Mouse (Mus musculus) neural tube, embryonic 15.5 days (tissue): ENCODE measurements around the gene Sirt2. TPM values are rescaled to one million over a fixed set of nuclear protein-coding genes. Genes with fewer than 3 reads are reported as not detected.

ENCODE experiments used
- ATAC-seq: fragments of 200-750 bp; cut with Nextera tagmentation; 2 replicates; pipeline ENCODE4 v1.8.0; 2017; ENCODE audit warnings: mild to moderate bottlenecking, moderate TSS enrichment, moderate library complexity; ENCODE audit not compliant: low FRiP score
- H3K27ac ChIP-seq: fragments of 300-500 bp; sonication (generic); replicated peaks from 2 replicates; pipeline ENCODE4 v1.5.1; 2015; ENCODE audit warnings: mild to moderate bottlenecking, inconsistent platforms
- H3K27me3 ChIP-seq: fragments of 300-500 bp; sonication (generic); replicated peaks from 2 replicates; pipeline ENCODE4 v1.6.1; 2015; ENCODE audit warnings: inconsistent platforms
- H3K36me3 ChIP-seq: fragments of 300-500 bp; sonication (generic); 2 replicates; pipeline ENCODE4 v1.6.1; 2015; ENCODE audit warnings: inconsistent platforms
- H3K4me1 ChIP-seq: fragments of 300-500 bp; sonication (generic); 2 replicates; pipeline ENCODE4 v1.6.1; 2015; ENCODE audit warnings: inconsistent platforms
- H3K4me2 ChIP-seq: fragments of 300-500 bp; sonication (generic); 2 replicates; pipeline ENCODE4 v1.6.1; 2015; ENCODE audit warnings: inconsistent platforms, mild to moderate bottlenecking, moderate library complexity
- H3K4me3 ChIP-seq: fragments of 300-500 bp; sonication (generic); replicated peaks from 2 replicates; pipeline ENCODE4 v1.5.1; 2015; ENCODE audit warnings: mild to moderate bottlenecking, inconsistent platforms
- H3K9ac ChIP-seq: fragments of 300-500 bp; sonication (generic); replicated peaks from 2 replicates; pipeline ENCODE4 v1.6.1; 2015; ENCODE audit warnings: mild to moderate bottlenecking, inconsistent platforms
- H3K9me3 ChIP-seq: fragments of 300-500 bp; sonication (generic); replicated peaks from 2 replicates; pipeline ENCODE4 v1.6.1; 2016; ENCODE audit warnings: inconsistent platforms
- WGBS: fragments of 180-500 bp; shearing (Covaris S2); methylation state at CpG from one replicate; pipeline ENCODE4 v1.1.7; 2015; ENCODE audit warnings: mixed read lengths; 5-methylcytosine and 5-hydroxymethylcytosine counted together
- polyA plus RNA-seq: library from polyadenylated mRNA; unstranded; fragments of >200 nt; fragmentation: Nextera tagmentation; extraction: Ambion mirVana; gene quantifications from 2 replicates; pipeline ENCODE4 v1.2.1, GENCODE M21; 2015

Gene Sirt2
- polyA plus RNA-seq, 1 experiment from 2014 or later = 114 TPM

DNA sequence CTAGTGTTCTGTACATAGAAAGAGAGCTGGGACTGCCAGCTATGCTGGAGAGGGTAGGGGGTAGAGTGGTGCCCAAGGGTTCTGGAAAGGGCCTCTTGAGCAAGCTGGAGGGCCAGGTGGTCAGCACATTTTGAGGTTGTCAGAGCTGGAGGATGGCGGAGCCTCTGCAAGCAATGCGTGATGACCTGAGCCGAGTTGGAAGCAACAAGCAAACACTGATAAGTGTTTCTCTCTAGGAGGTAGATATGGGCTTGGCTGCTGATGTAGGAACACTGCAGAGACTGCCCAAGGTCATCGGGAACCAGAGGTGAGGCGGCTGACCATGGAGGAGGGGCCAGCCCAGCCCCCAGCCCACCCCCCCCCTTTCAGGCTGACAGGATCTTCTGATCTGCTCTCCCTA is 64.4 kb downstream of the Sirt2 start:
- Histone ChIP-seq H3K4me3 (no peak overlapping the region), H3K9me3 (no peaks in the 10 kb centered on the region)
- ATAC-seq = no peak

DNA sequence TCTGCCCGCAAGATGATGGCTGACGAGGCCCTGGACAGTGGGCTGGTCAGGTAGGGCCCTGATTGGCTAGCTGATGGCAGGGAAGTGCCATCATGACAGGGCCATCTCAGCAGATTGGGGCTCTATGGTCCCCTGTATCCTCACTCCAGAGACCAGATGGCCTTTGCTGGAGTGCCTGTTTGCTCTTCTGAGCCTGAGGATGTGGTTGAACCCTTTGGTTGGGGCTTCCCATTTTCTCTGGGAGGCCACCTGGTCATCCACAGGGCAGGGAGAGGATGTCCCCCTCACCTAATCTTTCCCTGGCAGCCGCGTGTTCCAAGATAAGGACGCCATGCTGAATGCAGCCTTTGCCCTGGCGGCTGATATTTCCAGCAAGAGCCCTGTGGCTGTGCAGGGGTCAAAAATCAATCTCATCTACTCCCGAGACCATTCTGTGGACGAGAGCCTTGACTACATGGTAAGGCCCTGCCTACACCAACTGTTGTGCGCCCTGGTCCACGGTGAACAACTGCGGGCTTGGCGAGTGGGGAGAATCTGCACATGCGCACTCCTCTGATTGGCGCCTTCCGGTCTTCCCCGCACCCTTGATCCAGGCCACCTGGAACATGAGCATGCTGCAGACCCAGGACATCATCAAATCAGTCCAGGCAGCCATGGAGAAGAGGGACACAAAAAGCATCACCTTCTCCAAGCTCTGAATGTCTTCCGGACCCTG is 65.0 kb downstream of the Sirt2 start:
- Histone ChIP-seq H3K9ac (no peak overlapping the region), H3K36me3 (peaks cover 25% of the 10 kb centered on the region), H3K4me1 (no peaks in the 10 kb centered on the region), H3K27me3 (no peaks in the 10 kb centered on the region), H3K4me3 (no peak overlapping the region), H3K27ac (no peak overlapping the region), H3K9me3 (no peaks in the 10 kb centered on the region), H3K4me2 (no peak overlapping the region)
- no peak for ATAC-seq
- WGBS = 93% methylated on average over 17 of the region's 17 CpGs

More for the DNA sequence above, 64.4 kb downstream of the Sirt2 start:
- Histone ChIP-seq H3K27ac (no peak overlapping the region), H3K36me3 (peaks cover 25% of the 10 kb centered on the region), H3K9ac (no peak overlapping the region), H3K4me2 (no peak overlapping the region), H3K4me1 (peaks cover 5% of the 10 kb centered on the region), H3K27me3 (no peaks in the 10 kb centered on the region)
- 95% methylated on average over 5 of the region's 5 CpGs for WGBS

DNA sequence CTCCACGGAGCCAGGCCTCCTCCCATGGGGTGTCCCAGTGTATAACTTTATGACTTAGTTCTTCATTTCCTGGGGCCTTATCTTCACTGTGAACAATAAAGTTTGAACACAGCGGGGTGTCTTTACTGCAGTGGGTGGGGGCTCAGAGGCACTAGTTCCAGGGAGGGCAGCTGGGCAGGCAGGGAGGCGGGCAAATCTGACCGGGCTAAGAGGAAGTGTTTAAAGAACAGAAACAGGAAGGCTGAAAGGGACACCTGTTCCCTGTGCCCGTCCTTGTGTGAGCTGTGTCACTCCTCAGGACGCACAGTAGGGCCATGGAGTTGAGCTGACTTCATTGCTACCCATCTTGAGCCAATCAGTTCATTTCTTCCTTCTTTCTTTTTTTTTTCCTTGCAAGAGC is 65.6 kb downstream of the Sirt2 start:
- H3K4me2 ChIP-seq = no peak overlapping the region
- H3K4me1 ChIP-seq = no peaks in the 10 kb centered on the region
- H3K27me3 ChIP-seq = no peaks in the 10 kb centered on the region
- no peak overlapping the region for H3K4me3 ChIP-seq
- no peak for ATAC-seq
- WGBS = 45% methylated on average over 6 of the region's 6 CpGs
- H3K36me3 ChIP-seq = peaks cover 25% of the 10 kb centered on the region
- no peak overlapping the region for H3K27ac ChIP-seq
- H3K9ac ChIP-seq = no peak overlapping the region
- H3K9me3 ChIP-seq = no peaks in the 10 kb centered on the region

DNA sequence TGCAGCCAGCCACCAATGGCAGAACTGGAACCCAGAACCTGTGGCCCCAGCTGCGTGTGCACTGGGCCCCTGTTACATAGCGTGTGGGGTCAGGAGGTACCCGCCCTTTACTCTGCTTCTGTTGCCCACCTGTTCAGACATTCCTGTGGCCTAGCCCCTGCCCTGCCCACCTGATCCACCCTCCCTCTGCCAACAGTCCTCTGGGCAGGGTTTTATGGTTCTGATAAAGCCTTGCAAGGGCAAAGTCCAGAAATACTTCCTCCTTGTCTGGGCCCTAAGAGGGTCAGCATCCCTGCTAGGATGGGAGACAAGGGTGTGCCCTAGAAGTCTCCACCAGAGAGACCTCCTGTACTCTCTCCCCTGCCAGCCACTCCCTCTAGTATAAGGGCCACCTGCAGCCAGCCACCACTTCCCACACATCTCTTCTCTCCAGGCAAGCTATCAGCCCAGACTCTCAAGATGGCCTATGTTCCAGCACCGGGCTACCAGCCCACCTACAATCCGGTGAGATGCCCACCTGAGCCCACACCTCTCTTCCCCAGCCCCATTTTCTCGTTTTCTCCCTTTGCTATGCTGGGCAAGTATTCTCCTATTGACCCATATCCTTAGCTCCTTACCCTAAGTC is 67.3 kb downstream of the Sirt2 start, which contains the start of gene Lgals4:
Gene Lgals4 (plus strand): TSS at position 132 of the 625 bp plus-strand sequence.
- H3K9ac ChIP-seq = no peak within 1 kb of the TSS
- no peak within 1 kb of the TSS for H3K27ac ChIP-seq
- 85% methylated on average over 6 of the region's 6 CpGs for WGBS
- no peak within 1 kb of the TSS for H3K4me3 ChIP-seq
- no peaks in the 10 kb centered on the region for H3K9me3 ChIP-seq
- H3K4me2 ChIP-seq = no peak within 1 kb of the TSS
- ATAC-seq = no peak
- H3K27me3 ChIP-seq = no peaks in the 10 kb centered on the region
- H3K4me1 ChIP-seq = no peaks in the 10 kb centered on the region
- peaks cover 25% of the 10 kb centered on the region for H3K36me3 ChIP-seq

DNA sequence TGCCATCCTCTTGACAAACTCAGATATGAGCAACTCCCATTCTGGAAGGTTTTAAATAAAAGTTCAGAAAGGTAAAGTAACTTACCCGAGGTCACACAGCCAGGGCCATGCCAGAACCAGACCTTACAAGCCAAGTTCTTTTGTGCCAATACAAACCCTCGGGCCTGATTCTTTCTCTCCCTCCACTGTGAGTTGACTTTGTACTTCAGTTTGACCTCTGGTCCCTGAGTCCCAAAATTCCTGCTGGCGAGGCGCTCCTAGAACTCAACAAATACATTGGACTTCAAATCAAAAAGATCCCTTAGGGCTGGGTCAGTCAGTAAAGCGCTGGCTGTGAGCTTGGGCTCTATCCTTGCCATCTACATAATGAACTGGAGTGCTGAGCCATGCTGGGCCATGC is 70.4 kb downstream of the Sirt2 start:
- no peak overlapping the region for H3K4me2 ChIP-seq
- peaks cover 2% of the 10 kb centered on the region; the same call in 1 of the 2 replicates for H3K36me3 ChIP-seq
- H3K4me3 ChIP-seq = no peak overlapping the region
- no peak overlapping the region for H3K9ac ChIP-seq
- ATAC-seq = no peak
- H3K9me3 ChIP-seq = no peaks in the 10 kb centered on the region
- 81% methylated on average over 5 of the region's 5 CpGs for WGBS
- no peaks in the 10 kb centered on the region for H3K27me3 ChIP-seq
- H3K27ac ChIP-seq = no peak overlapping the region
- H3K4me1 ChIP-seq = no peaks in the 10 kb centered on the region

Other genes with a start within 250 kb of the Sirt2 start
- not detected in 2 replicates for gene Ifnl3, start 243.9 kb upstream of the Sirt2 start, polyA plus RNA-seq
- gene Sycn, start 225.8 kb upstream of the Sirt2 start, polyA plus RNA-seq = 1.3 TPM in 1 of 2 replicates, not detected in the other
- 0.31 and 0.36 TPM in 2 replicates for gene Nccrp1, start 219.5 kb upstream of the Sirt2 start, polyA plus RNA-seq
- 20.3 and 22.8 TPM in 2 replicates for gene Samd4b, start 168.6 kb upstream of the Sirt2 start, polyA plus RNA-seq
- 16.0 and 23.1 TPM in 2 replicates for gene Pak4, start 168.6 kb upstream of the Sirt2 start, polyA plus RNA-seq
- gene Acp7, start 135.4 kb upstream of the Sirt2 start, polyA plus RNA-seq = 0.09 and 0.10 TPM in 2 replicates
- gene Fbxo27, start 73.9 kb upstream of the Sirt2 start, polyA plus RNA-seq = 10.2 and 10.5 TPM in 2 replicates
- 5.4 and 6.3 TPM in 2 replicates for gene Fbxo17, start 49.9 kb upstream of the Sirt2 start, polyA plus RNA-seq
- gene Mrps12, start 24.9 kb upstream of the Sirt2 start, polyA plus RNA-seq = 116 and 124 TPM in 2 replicates
- 19.7 and 23.3 TPM in 2 replicates for gene Sars2, start 24.7 kb upstream of the Sirt2 start, polyA plus RNA-seq
- gene Ccer2, start 10.6 kb upstream of the Sirt2 start, polyA plus RNA-seq = 0.78 and 0.88 TPM in 2 replicates
- gene Nfkbib, start 777 bp downstream of the Sirt2 start, polyA plus RNA-seq = 75.9 and 77.6 TPM in 2 replicates
- gene Rinl, start 22.2 kb downstream of the Sirt2 start, polyA plus RNA-seq = 2.9 and 7.0 TPM in 2 replicates
- gene Hnrnpl, start 41.8 kb downstream of the Sirt2 start, polyA plus RNA-seq = 158 and 164 TPM in 2 replicates
- 91.4 and 114 TPM in 2 replicates for gene Ech1, start 58.5 kb downstream of the Sirt2 start, polyA plus RNA-seq
- gene Lgals4, start 67.1 kb downstream of the Sirt2 start, polyA plus RNA-seq = 5.4 and 85.2 TPM in 2 replicates
- gene Lgals7, start 97.1 kb downstream of the Sirt2 start, polyA plus RNA-seq = 3.3 and 4.8 TPM in 2 replicates
- 0.35 and 0.60 TPM in 2 replicates for gene Capn12, start 114.7 kb downstream of the Sirt2 start, polyA plus RNA-seq
- gene Actn4, start 195.6 kb downstream of the Sirt2 start, polyA plus RNA-seq = 141 and 177 TPM in 2 replicates
- 306 and 324 TPM in 2 replicates for gene Eif3k, start 215.1 kb downstream of the Sirt2 start, polyA plus RNA-seq
- gene Map4k1, start 215.3 kb downstream of the Sirt2 start, polyA plus RNA-seq = 10.3 and 19.2 TPM in 2 replicates